Comparison of ENCODE assay signal across 8 mouse cellular contexts in the genomic region with DNA sequence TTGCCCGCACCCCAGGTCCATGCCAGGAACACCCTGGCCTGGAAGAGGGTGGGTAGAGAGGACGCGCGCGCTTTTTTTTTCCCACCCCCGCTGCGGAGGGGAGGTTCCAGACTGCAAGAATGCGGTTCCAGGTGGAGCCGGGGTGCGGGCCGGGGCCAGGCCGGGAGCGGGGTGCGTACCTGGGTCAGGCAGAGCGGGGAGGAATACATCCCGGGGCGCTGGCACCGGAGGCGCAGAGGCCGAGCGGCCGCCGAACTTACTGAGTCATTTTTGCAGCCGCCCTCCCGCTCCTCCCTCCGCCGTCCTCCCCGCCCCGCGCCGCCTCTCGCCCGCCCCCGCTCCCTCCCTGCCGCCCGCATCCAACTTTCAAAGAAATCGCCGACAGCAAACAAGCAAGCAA. TPM values are rescaled to one million over a fixed set of nuclear protein-coding genes. Genes with fewer than 3 reads are reported as not detected.
A peak's percentile ranks its signal among the peaks of the same experiment; 100 is the strongest.
DNase-seq lines count a peak whose midpoint lies in the region; ATAC-seq and TF ChIP-seq lines count a peak whose summit lies in the region.

No protein-coding gene starts in this region.

- intact Hi-C loops in gastrocnemius, adult 2 months (cut with DNase I), result no loop called here
- intact Hi-C loops in left cerebral cortex, postnatal 4 days (cut with DNase I), result no loop called here

- ATAC-seq in hindbrain, embryonic 16.5 days, result no peak
- no peak for ATAC-seq in stomach, embryonic 15.5 days (ENCODE audit: insufficient read depth, low FRiP score, low read depth)

- H3K9ac ChIP-seq in hindbrain, embryonic 16.5 days (ENCODE audit: low read depth, low read length), result peak overlapping the region; percentile 56
- peak overlapping the region; percentile 57 for H3K9ac ChIP-seq in stomach, embryonic 15.5 days

- peak; percentile 32; the same call in 1 of the 2 replicates for TF ChIP-seq POLR2A in cerebellum, adult 2 months (IDR thresholded peaks at IDR 0.05; ENCODE audit: borderline replicate concordance, insufficient read depth, low read length)

- under 1% methylated on average over 38 of the region's 38 CpGs for WGBS in cerebellum, adult 2 months
- WGBS in hindbrain, embryonic 16.5 days, result 2% methylated on average over 36 of the region's 38 CpGs
- WGBS in stomach, embryonic 15.5 days, result 0% methylated on average over 34 of the region's 38 CpGs

- no peaks in the 10 kb centered on the region for H3K36me3 ChIP-seq in hindbrain, embryonic 16.5 days (ENCODE audit: control insufficient read depth, insufficient read depth, low read length)
- no peaks in the 10 kb centered on the region for H3K36me3 ChIP-seq in megakaryocyte, embryonic 14.5 days (replicated peaks; ENCODE audit: low read length)
- no peaks in the 10 kb centered on the region for H3K36me3 ChIP-seq in stomach, embryonic 15.5 days

- no peaks in the 10 kb centered on the region for H3K27me3 ChIP-seq in cerebellum, adult 2 months (ENCODE audit: control insufficient read depth, insufficient read depth, low read length)
- peaks cover 12% of the 10 kb centered on the region for H3K27me3 ChIP-seq in hindbrain, embryonic 16.5 days (replicated peaks; ENCODE audit: control insufficient read depth, insufficient read depth, low read length)
- H3K27me3 ChIP-seq in megakaryocyte, embryonic 14.5 days (replicated peaks), result peaks cover 20% of the 10 kb centered on the region
- no peaks in the 10 kb centered on the region for H3K27me3 ChIP-seq in stomach, embryonic 15.5 days (replicated peaks)

- H3K9me3 ChIP-seq in hindbrain, embryonic 16.5 days (ENCODE audit: control insufficient read depth, low read length), result no peaks in the 10 kb centered on the region; the same call in 1 of the 2 replicates
- no peaks in the 10 kb centered on the region for H3K9me3 ChIP-seq in megakaryocyte, embryonic 14.5 days
- no peaks in the 10 kb centered on the region for H3K9me3 ChIP-seq in stomach, embryonic 15.5 days

- H3K4me2 ChIP-seq in hindbrain, embryonic 16.5 days (ENCODE audit: low read length), result peak overlapping the region; percentile 57
- H3K4me2 ChIP-seq in stomach, embryonic 15.5 days, result peak overlapping the region; percentile 68

- TF ChIP-seq CTCF in cerebellum, adult 2 months (IDR thresholded peaks at IDR 0.05; ENCODE audit: borderline replicate concordance, insufficient read depth, low read depth, low read length), result no peak
- TF ChIP-seq CTCF in gastrocnemius, adult 2 months (IDR thresholded peaks at IDR 0.05), result no peak

- DNase-seq in frontal cortex, postnatal 10 days (ENCODE audit: low spot score in 2 of 2), result peak; percentile 38 to 46
- no peak for DNase-seq in frontal cortex, adult 2 months (ENCODE audit: extremely low spot score in 1 of 2, low spot score in 1 of 2)
- peak; percentile 82 for DNase-seq in cerebellum, adult 2 months
- peak; percentile 89 for DNase-seq in gastrocnemius, adult 2 months
- peak; percentile 56 for DNase-seq in left cerebral cortex, postnatal 4 days

- peak overlapping the region; percentile 79 for H3K4me3 ChIP-seq in cerebellum, adult 2 months (replicated peaks; ENCODE audit: insufficient read depth, low read depth, low read length)
- peak overlapping the region; percentile 94 for H3K4me3 ChIP-seq in gastrocnemius, adult 2 months
- peak overlapping the region; percentile 41 for H3K4me3 ChIP-seq in hindbrain, embryonic 16.5 days (ENCODE audit: low read length)
- H3K4me3 ChIP-seq in megakaryocyte, embryonic 14.5 days (replicated peaks), result peak overlapping the region; percentile 93
- peak overlapping the region; percentile 59 for H3K4me3 ChIP-seq in stomach, embryonic 15.5 days (replicated peaks)

- H3K4me1 ChIP-seq in cerebellum, adult 2 months (ENCODE audit: control insufficient read depth, insufficient read depth, low read length), result peaks cover 40% of the 10 kb centered on the region
- peaks cover 43% of the 10 kb centered on the region for H3K4me1 ChIP-seq in hindbrain, embryonic 16.5 days (ENCODE audit: control insufficient read depth, insufficient read depth, low read depth, low read length)
- peaks cover 86% of the 10 kb centered on the region for H3K4me1 ChIP-seq in megakaryocyte, embryonic 14.5 days
- peaks cover 42% of the 10 kb centered on the region for H3K4me1 ChIP-seq in stomach, embryonic 15.5 days

- H3K27ac ChIP-seq in cerebellum, adult 2 months (ENCODE audit: insufficient read depth, low read length), result peak overlapping the region; percentile 95
- peak overlapping the region; percentile 97 for H3K27ac ChIP-seq in gastrocnemius, adult 2 months
- H3K27ac ChIP-seq in hindbrain, embryonic 16.5 days (ENCODE audit: low read depth, low read length), result no peak overlapping the region
- peak overlapping the region; percentile 57 for H3K27ac ChIP-seq in stomach, embryonic 15.5 days

RNA-seq across cellular contexts. Expression of gene Nfic, which starts 28.5 kb away (rescaled TPM):
- 39.6 and 47.7 TPM in 2 replicates for polyA plus RNA-seq in frontal cortex, adult 2 months (2012; rRNA removed)
- 103 and 108 TPM in 2 replicates for polyA plus RNA-seq in cerebellum, adult 2 months (2012; rRNA removed)
- 100 to 1,000 TPM; 207 to 215 TPM for total RNA-seq in gastrocnemius, adult 2 months (2021)
- polyA plus RNA-seq in hindbrain, embryonic 16.5 days (2015; fragmentation: Nextera tagmentation; extraction: Ambion mirVana), result 24.5 and 34.5 TPM in 2 replicates
- total RNA-seq in left cerebral cortex, postnatal 4 days (2021), result 10 to 100 TPM; 29.5 to 31.1 TPM
- 184 and 257 TPM in 2 replicates for polyA plus RNA-seq in megakaryocyte, embryonic 14.5 days (2012; ENCODE audit: insufficient read depth, low replicate concordance)
- 65.5 and 78.2 TPM in 2 replicates for polyA plus RNA-seq in stomach, embryonic 15.5 days (2015; fragmentation: Nextera tagmentation; extraction: Ambion mirVana)

RNA-seq across cellular contexts. Expression of gene Smim24, which starts 34.0 kb away (rescaled TPM):
- polyA plus RNA-seq in frontal cortex, adult 2 months (2012; rRNA removed), result 3.6 and 4.5 TPM in 2 replicates
- polyA plus RNA-seq in cerebellum, adult 2 months (2012; rRNA removed), result 1.2 and 1.7 TPM in 2 replicates
- total RNA-seq in gastrocnemius, adult 2 months (2021), result not detected
- 1.6 and 2.3 TPM in 2 replicates for polyA plus RNA-seq in hindbrain, embryonic 16.5 days (2015; fragmentation: Nextera tagmentation; extraction: Ambion mirVana)
- total RNA-seq in left cerebral cortex, postnatal 4 days (2021), result 1 to 10 TPM; 1.5 to 2.3 TPM
- 4.4 TPM in 1 of 2 replicates, not detected in the other for polyA plus RNA-seq in megakaryocyte, embryonic 14.5 days (2012; ENCODE audit: insufficient read depth, low replicate concordance)
- polyA plus RNA-seq in stomach, embryonic 15.5 days (2015; fragmentation: Nextera tagmentation; extraction: Ambion mirVana), result 59.5 and 77.5 TPM in 2 replicates

RNA-seq across cellular contexts. Expression of gene Gm48552, which starts 38.1 kb away (rescaled TPM):
- 7.4 and 10.1 TPM in 2 replicates for polyA plus RNA-seq in frontal cortex, adult 2 months (2012; rRNA removed)
- polyA plus RNA-seq in cerebellum, adult 2 months (2012; rRNA removed), result 10.7 and 13.8 TPM in 2 replicates
- total RNA-seq in gastrocnemius, adult 2 months (2021), result 1 to 10 TPM in 1 of 2 experiments, under 1 TPM in 1; 0.84 to 1.0 TPM
- 1.5 and 2.2 TPM in 2 replicates for polyA plus RNA-seq in hindbrain, embryonic 16.5 days (2015; fragmentation: Nextera tagmentation; extraction: Ambion mirVana)
- 1 to 10 TPM; 2.7 to 5.9 TPM for total RNA-seq in left cerebral cortex, postnatal 4 days (2021)
- polyA plus RNA-seq in megakaryocyte, embryonic 14.5 days (2012; ENCODE audit: insufficient read depth, low replicate concordance), result 8.4 TPM in 1 of 2 replicates, not detected in the other
- 0.41 and 1.4 TPM in 2 replicates for polyA plus RNA-seq in stomach, embryonic 15.5 days (2015; fragmentation: Nextera tagmentation; extraction: Ambion mirVana)

RNA-seq across cellular contexts. Expression of gene Gm48551, which starts 42.6 kb away (rescaled TPM):
- polyA plus RNA-seq in frontal cortex, adult 2 months (2012; rRNA removed), result 6.9 and 8.9 TPM in 2 replicates
- 10.2 and 10.8 TPM in 2 replicates for polyA plus RNA-seq in cerebellum, adult 2 months (2012; rRNA removed)
- 1 to 10 TPM in 1 of 2 experiments, under 1 TPM in 1; 0.87 to 2.8 TPM for total RNA-seq in gastrocnemius, adult 2 months (2021)
- 7.9 and 9.4 TPM in 2 replicates for polyA plus RNA-seq in hindbrain, embryonic 16.5 days (2015; fragmentation: Nextera tagmentation; extraction: Ambion mirVana)
- 1 to 10 TPM; 3.7 to 4.4 TPM for total RNA-seq in left cerebral cortex, postnatal 4 days (2021)
- polyA plus RNA-seq in megakaryocyte, embryonic 14.5 days (2012; ENCODE audit: insufficient read depth, low replicate concordance), result 0.89 TPM in 1 of 2 replicates, not detected in the other
- polyA plus RNA-seq in stomach, embryonic 15.5 days (2015; fragmentation: Nextera tagmentation; extraction: Ambion mirVana), result 2.9 and 3.3 TPM in 2 replicates

RNA-seq across cellular contexts. Expression of gene Dohh, which starts 42.7 kb away (rescaled TPM):
- 92.2 and 105 TPM in 2 replicates for polyA plus RNA-seq in frontal cortex, adult 2 months (2012; rRNA removed)
- polyA plus RNA-seq in cerebellum, adult 2 months (2012; rRNA removed), result 87.7 and 93.1 TPM in 2 replicates
- 10 to 100 TPM; 38.1 to 39.8 TPM for total RNA-seq in gastrocnemius, adult 2 months (2021)
- polyA plus RNA-seq in hindbrain, embryonic 16.5 days (2015; fragmentation: Nextera tagmentation; extraction: Ambion mirVana), result 99.8 and 108 TPM in 2 replicates
- 10 to 100 TPM; 58.8 to 61.5 TPM for total RNA-seq in left cerebral cortex, postnatal 4 days (2021)
- polyA plus RNA-seq in megakaryocyte, embryonic 14.5 days (2012; ENCODE audit: insufficient read depth, low replicate concordance), result 80.4 and 114 TPM in 2 replicates
- 78.9 and 80.4 TPM in 2 replicates for polyA plus RNA-seq in stomach, embryonic 15.5 days (2015; fragmentation: Nextera tagmentation; extraction: Ambion mirVana)

Comparison
In these comparisons a context has a peak if more than half of its experiments do, and no peak if none do; other contexts are left out.
1. DNase-seq: peak in frontal cortex, postnatal 10 days (2 of 2), cerebellum, adult 2 months (2 of 2), gastrocnemius, adult 2 months (single experiment) and left cerebral cortex, postnatal 4 days (single experiment); none in frontal cortex, adult 2 months (0 of 2).
2. H3K4me3 ChIP-seq: peak in every context shown above with its lines; median percentile 94 in gastrocnemius, adult 2 months; 93 in megakaryocyte, embryonic 14.5 days; 79 in cerebellum, adult 2 months; 59 in stomach, embryonic 15.5 days; 41 in hindbrain, embryonic 16.5 days.
3. RNA of gene Smim24, which starts 34.0 kb away (polyA plus RNA-seq): 59.5 to 77.5 TPM in stomach, embryonic 15.5 days; 3.6 to 4.5 TPM in frontal cortex, adult 2 months, 4.4 TPM in megakaryocyte, embryonic 14.5 days, 1.6 to 2.3 TPM in hindbrain, embryonic 16.5 days and 1.2 to 1.7 TPM in cerebellum, adult 2 months; every median in the first group is over 10 times any median in the second.